Mouse (Mus musculus) urinary bladder, postnatal 10 days (tissue): ENCODE measurements around the gene Nup107.

Source experiments
- DNase-seq: peaks from one replicate; pipeline ENCODE4 v3.0.0; 2022; ENCODE audit warnings: low spot score

The Nup107 gene

GRCm38 (mm10) chr10:117801886-117802285 lies 9.4 kb upstream of the Nup107 start:
- no peak for DNase-seq

GRCm38 (mm10) chr10:117799806-117800205 lies 7.3 kb upstream of the Nup107 start:
- DNase-seq, result no peak

GRCm38 (mm10) chr10:117798436-117799035 lies 6.0 kb upstream of the Nup107 start:
- DNase-seq, result no peak

- DNase-seq, result no peak
Observed at GRCm38 (mm10) chr10:117797684-117798083, 5.2 kb upstream of the Nup107 start.

GRCm38 (mm10) chr10:117797106-117797505 lies 4.6 kb upstream of the Nup107 start:
- no peak for DNase-seq

- DNase-seq, result no peak
Observed at GRCm38 (mm10) chr10:117796181-117796580, 3.7 kb upstream of the Nup107 start.

- DNase-seq, result no peak
Observed at GRCm38 (mm10) chr10:117795206-117795605, 2.7 kb upstream of the Nup107 start.

GRCm38 (mm10) chr10:117793436-117794030 lies 1.0 kb upstream of the Nup107 start:
- DNase-seq, result no peak

GRCm38 (mm10) chr10:117791171-117791470 lies 1.4 kb downstream of the Nup107 start:
- DNase-seq, result no peak

GRCm38 (mm10) chr10:117790421-117791170 lies 1.9 kb downstream of the Nup107 start:
- no peak for DNase-seq

GRCm38 (mm10) chr10:117790011-117790410 lies 2.5 kb downstream of the Nup107 start:
- no peak for DNase-seq

GRCm38 (mm10) chr10:117784646-117785045 lies 7.9 kb downstream of the Nup107 start:
- DNase-seq, result no peak

GRCm38 (mm10) chr10:117783786-117784420 lies 8.6 kb downstream of the Nup107 start:
- DNase-seq, result no peak

- no peak for DNase-seq
Observed at GRCm38 (mm10) chr10:117782491-117783260, 9.8 kb downstream of the Nup107 start.

- DNase-seq, result no peak
Observed at GRCm38 (mm10) chr10:117782056-117782455, 10.4 kb downstream of the Nup107 start.

GRCm38 (mm10) chr10:117781021-117781725 lies 11.3 kb downstream of the Nup107 start:
- DNase-seq, result no peak

- DNase-seq, result no peak
Observed at GRCm38 (mm10) chr10:117780306-117780911, 12.1 kb downstream of the Nup107 start.

GRCm38 (mm10) chr10:117779581-117780305 lies 12.8 kb downstream of the Nup107 start:
- DNase-seq, result no peak

- DNase-seq, result no peak
Observed at GRCm38 (mm10) chr10:117778951-117779350, 13.6 kb downstream of the Nup107 start.

GRCm38 (mm10) chr10:117778328-117778910 lies 14.1 kb downstream of the Nup107 start:
- DNase-seq, result no peak
